Mouse (Mus musculus): ENCODE data around the gene Gm47283.
"Not testable (repeated sequence)": the region's sequence is repeated elsewhere in the genome, so short reads cannot be mapped to it uniquely, and the experiment has no call there.

GRCm38 (mm10) chrY:90784438-90784837 lies at the start of gene Gm47283:
- TF ChIP-seq POLR2A (IDR thresholded peaks at IDR 0.05; ENCODE audit: borderline replicate concordance, control insufficient read depth, low read depth, low read length); CTCF (IDR thresholded peaks at IDR 0.05; ENCODE audit: control insufficient read depth, insufficient read depth, low read length): not testable (repeated sequence)
